Mouse (Mus musculus) layer of hippocampus, postnatal 36 days (tissue): ENCODE measurements around the gene Iqschfp. TPM values are rescaled to one million over a fixed set of nuclear protein-coding genes. Genes with fewer than 3 reads are reported as not detected.

Experiments
- DNase-seq, 2 experiments: peaks; one replicate each; pipeline ENCODE4 v3.0.0; 2022
- total RNA-seq, 2 experiments: library from RNA; stranded (reverse); gene quantifications; 2 replicates each; pipeline ENCODE4 v1.2.3; 2021

The Iqschfp gene
- total RNA-seq, 2 experiments from 2014 or later, result 12.1 to 14.3 TPM

- no peak for DNase-seq
Observed at GRCm38 (mm10) chr3:68356516-68356915, 464.5 kb downstream of the Iqschfp start.

- no peak for DNase-seq
Observed at GRCm38 (mm10) chr3:68368029-68368428, 476.0 kb downstream of the Iqschfp start.

- no peak for DNase-seq
Observed at GRCm38 (mm10) chr3:68372925-68373324, 480.9 kb downstream of the Iqschfp start.

DNA sequence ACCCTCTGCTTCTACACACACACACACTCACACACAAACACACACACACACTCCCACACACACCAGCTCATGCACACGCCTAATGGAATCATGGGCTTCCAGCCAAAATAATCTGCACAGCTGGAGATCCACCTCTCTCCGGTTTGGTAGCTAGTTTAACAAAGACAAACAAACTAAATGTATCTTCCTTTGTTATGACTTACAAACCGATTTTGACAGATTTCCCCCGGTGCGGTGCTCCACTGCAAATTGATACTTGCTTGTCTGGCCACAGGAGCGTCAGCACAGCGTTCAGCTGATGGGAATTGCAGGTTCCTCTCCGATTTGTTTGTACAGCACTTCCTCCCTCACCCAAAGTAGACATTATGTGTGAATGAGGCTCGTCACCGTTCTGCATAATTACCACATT lies 483.1 kb downstream of the Iqschfp start:
- no peak for DNase-seq

- no peak for DNase-seq
Observed at GRCm38 (mm10) chr3:68377452-68378198, 485.6 kb downstream of the Iqschfp start.

GRCm38 (mm10) chr3:68378799-68379198 lies 486.8 kb downstream of the Iqschfp start:
- no peak for DNase-seq

DNA sequence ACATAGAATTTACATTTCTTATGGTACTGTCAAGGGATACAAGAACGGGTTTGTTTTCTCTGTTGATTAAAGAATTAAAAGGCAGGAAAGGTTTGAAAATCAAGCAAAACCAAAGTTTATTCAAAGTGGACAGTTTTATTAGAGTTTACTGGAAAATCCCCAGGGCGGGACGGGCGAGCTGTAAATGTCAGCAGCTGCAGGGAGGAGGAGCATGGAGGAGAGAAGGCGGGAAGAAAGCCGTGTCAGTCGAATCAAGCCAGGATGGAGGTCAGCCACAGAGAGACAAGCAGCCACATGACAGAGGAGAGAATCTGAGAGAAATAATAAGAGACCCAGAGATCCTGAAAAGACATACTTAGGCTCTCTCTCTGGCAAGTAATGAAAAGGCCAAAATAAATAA lies 487.2 kb downstream of the Iqschfp start:
- no peak for DNase-seq

DNA sequence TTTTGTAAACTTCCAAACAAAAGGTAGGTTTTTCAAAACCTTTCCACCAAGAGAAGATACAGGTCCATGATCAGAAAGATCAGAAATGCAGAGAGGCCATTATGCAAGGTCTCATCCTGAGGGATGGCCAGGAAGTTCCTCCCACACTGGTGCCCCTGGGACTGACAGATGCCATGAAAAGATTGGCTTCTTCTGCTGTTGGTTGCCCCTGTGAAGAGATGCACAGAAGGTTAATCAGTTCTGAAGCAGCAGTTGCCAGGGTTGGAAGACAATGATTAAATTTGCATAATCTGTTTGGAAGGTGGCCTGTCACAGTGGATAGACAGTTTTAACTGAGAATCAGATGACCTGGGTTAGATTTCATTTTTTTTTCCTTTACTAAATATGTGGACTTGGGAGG lies 491.6 kb downstream of the Iqschfp start:
- no peak for DNase-seq

GRCm38 (mm10) chr3:68385544-68385943 lies 493.5 kb downstream of the Iqschfp start:
- DNase-seq, result no peak

DNA sequence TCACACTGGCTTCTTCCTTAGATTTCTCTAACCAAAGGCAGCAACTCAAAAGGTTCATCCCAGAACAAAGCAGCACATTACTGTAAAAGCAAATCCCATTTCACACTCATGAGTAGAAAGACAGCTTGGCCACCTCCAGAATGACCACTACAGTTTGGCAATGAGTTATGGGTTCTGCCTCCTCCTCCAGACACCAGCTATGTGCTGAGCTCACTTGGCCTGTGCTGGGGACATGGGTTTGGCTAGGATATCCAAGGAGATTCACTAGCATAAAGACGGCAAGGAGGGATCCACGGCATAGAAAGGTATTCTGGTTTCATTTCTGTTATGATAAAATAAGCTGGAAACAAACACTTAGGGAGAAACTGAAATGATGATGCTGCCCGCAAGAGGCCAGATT lies 496.0 kb downstream of the Iqschfp start:
- DNase-seq, result no peak

DNA sequence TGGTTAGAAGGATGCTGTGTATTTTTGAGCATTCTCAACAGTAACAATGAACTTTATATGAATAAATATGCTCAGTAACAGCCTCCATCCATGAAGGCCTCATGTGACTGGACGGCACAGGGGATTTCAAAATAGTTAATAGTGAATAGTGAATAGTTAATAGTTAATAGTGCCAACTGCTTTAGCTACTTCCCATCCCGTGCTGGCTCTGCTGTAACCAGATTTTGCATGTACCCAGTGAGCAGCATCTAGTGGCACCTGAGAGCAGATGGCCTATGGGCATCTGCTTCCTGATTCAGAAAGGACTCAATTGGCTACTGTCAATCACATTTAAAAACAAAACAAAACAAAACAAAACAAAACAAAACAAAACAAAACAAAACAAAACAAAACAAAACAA lies 501.5 kb downstream of the Iqschfp start:
- DNase-seq, result no peak

DNA sequence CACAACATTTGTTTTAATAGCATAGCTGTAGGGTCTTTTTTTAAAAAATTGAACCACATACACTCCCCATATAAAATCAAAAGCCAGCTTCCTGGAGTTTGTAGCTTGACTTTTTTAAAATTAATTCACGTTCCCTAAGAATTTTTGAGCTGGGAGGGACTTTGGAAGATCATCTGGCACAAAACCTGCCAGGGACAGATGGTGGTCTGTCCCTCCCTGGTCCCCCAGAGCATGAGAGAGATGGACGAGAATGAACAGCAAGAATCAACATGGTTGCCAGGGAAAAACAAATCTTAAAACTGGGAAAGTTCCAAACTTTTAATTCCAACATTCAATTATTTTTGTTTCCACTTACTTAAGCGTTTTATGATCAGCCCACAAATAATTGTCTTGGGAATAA lies 506.7 kb downstream of the Iqschfp start:
- no peak for DNase-seq

DNA sequence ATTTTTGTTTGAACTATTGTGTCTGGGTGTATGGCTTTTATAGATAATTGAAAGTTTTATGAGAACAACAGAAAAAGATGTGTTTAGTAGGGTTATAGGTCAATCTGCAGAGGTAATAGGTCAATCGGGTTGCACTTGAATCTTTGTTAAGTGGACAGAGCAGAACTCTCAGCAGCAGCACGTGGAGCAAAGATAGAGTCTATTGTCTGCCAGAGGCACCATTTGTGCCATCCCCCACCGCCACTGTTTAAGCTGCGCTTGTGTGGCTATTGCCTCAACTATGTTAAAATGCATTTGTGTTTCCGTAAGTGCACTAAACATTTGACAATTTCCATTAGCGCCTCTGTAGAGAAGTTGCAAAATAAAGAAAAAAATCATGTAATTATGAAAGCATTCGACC lies 508.1 kb downstream of the Iqschfp start:
- DNase-seq, result no peak

GRCm38 (mm10) chr3:68403343-68403742 lies 511.3 kb downstream of the Iqschfp start:
- no peak for DNase-seq

DNA sequence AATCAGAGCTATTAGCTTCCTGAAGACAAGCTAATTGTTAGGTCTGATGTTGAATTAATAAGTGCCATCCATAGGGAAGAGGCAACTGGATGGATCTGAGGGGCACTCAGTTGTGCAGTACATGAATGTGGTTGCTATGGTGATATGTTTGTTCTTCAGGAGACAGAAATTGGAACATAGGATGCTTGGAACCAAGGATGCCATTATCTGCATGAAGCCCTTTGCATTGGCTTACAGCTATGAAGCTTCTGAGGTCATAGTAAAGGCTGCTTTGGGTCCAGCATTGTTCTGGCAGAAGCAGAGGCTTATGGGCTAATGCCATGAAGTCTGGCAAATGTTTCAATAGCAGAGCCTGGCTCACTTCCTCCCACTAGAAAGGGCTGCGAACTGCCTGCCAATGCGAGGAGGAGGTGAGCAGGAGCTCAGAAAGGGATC lies 511.8 kb downstream of the Iqschfp start:
- DNase-seq, result peak; percentile 35 to 42

- DNase-seq, result no peak
Observed at GRCm38 (mm10) chr3:68405724-68406123, 513.7 kb downstream of the Iqschfp start.

DNA sequence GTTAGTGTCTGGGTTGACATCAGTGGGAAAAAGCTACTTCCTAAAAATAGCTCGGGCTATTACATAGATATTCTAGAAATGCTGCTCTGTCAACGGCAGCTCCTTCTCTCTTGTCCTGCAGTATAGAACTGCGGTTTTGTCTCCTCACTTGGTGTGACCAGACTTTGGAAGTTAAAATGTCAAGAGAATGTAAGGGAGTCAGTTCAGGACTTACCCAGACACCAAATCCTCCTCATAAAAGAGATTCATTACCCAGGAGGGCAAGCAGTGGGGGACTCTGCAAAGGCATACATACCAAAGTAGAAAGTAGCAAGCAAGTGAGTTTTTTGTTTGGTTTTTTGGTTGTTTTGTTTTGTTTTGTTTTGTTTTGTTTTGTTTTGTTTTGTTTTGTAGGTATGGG lies 520.2 kb downstream of the Iqschfp start:
- DNase-seq, result no peak

DNA sequence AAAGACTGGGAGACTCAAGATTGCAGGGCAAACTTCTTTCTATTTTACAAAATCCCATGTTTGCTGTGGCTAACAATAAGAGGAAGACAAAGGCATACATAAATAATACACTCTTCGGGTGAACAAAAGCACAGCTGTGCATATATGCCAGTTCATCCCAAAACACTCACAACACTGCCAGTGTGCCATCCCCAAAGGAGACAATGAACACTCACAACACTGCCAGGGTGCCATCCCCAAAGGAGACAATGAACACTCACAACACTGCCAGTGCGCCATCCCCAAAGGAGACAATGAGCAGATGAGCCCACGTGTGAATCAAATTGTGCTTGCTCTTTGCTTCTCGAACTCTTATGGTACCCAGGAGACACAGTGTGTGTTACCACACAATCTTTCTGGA lies 527.8 kb downstream of the Iqschfp start:
- DNase-seq, result no peak

DNA sequence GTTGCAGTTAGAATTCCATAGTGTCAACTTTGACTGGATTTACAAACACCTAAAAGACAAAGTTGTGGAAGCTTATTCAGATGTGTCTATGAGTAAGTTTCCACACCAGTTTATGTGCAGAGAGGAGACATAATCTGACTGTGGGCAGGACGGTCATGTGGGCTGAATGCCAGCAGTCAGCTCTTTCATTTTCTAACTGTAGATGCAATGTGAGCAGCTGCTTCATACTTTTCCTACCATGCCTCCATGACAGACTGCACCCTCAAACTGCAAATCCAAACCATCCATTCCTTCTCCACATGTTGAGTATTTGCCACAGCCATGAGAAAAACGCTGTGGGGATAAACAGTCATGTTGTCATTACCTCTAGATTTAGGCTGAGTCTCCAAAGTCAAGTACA lies 528.9 kb downstream of the Iqschfp start:
- no peak for DNase-seq

DNA sequence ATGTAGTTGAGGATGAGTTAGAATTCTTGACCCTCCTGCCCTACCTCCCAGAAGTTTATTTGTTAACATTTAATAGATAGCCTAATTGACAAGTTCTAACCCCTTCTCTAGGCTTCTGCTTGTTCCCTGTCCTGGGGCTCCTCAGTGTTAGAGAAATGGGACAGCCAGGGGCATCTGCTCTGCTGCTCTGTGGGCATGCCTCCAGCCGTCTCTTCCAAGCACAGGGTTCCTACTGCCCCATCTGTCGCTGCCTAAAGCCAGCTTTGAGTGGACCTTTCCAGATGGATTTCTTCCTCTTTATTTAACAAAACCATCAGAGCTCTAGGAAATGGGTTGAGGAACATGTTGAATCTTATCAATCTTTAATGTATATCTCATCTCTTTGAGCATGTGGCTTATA lies 529.8 kb downstream of the Iqschfp start:
- no peak for DNase-seq

- no peak for DNase-seq
Observed at GRCm38 (mm10) chr3:68428081-68428480, 536.0 kb downstream of the Iqschfp start.

DNA sequence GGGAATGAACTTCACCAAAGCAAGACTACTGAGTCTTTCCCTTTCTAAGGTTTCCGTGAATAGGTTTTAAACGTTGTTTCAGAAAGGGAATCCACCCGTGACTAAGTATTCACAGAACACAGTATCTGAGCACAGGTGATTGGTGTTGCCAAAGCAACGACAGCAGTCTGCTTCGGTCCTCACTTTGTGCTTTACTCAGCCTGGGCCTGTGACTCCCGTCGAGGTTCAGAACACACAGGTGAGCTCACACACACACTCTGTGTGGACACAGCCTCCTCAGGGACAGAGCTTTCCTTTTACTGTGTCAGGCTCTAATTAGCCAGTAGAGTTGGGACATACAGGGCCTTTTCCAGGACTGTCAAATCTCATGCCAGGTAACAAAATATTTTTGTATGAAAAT lies 542.4 kb downstream of the Iqschfp start:
- no peak for DNase-seq

DNA sequence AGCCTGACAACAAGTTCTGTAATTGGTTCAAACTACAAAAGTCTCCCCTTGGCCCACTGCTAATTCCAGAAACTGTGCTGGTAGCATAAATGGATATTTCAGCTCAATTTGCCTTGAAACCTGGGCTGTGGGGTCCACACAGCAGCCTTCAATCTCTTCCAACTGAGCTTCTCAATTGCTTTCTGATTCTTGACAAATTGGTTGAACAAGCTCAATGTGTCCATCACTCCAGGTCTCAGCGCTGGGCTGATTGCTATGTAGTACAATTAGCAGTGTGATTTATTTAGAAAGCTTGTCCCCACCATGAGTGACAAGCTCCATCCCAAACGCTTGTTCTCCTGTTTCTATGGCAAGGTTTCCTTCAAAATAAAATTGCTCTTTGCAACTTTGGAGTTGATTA lies 542.9 kb downstream of the Iqschfp start:
- no peak for DNase-seq

GRCm38 (mm10) chr3:68448480-68448879 lies 556.4 kb downstream of the Iqschfp start:
- no peak for DNase-seq

GRCm38 (mm10) chr3:68451634-68452033 lies 559.6 kb downstream of the Iqschfp start:
- DNase-seq, result no peak
